Mouse (Mus musculus): ENCODE measurements around the gene Parp8. TPM values are rescaled to one million over a fixed set of nuclear protein-coding genes. Genes with fewer than 3 reads are reported as not detected.

Gene Parp8
- total and polyA plus RNA-seq, 2 experiments from 2014 or later = 24.5 to 40.0 TPM

GRCm38 (mm10) chr13:116991560-116991959 is 33.8 kb downstream of the Parp8 start:
- Histone ChIP-seq H3K9ac (replicated peaks; ENCODE audit: low read length, poor library complexity, severe bottlenecking) (no peak overlapping the region), H3K4me3 (ENCODE audit: low read depth, low read length) (no peak overlapping the region), H3K27ac (ENCODE audit: low read depth, low read length) (no peak overlapping the region), H3K27me3 (ENCODE audit: insufficient read depth, low read length) (no peaks in the 10 kb centered on the region), H3K36me3 (ENCODE audit: insufficient read depth, low read length) (no peaks in the 10 kb centered on the region), H3K4me2 (ENCODE audit: low read depth, low read length, poor library complexity, severe bottlenecking) (no peak overlapping the region), H3K4me1 (ENCODE audit: insufficient read depth, low read length) (no peaks in the 10 kb centered on the region), H3K9me3 (ENCODE audit: low read length) (no peaks in the 10 kb centered on the region)
- WGBS = 74% methylated on average over 7 of the region's 7 CpGs
- no peak for ATAC-seq (ENCODE audit: low FRiP score)
- no peak for TF ChIP-seq CTCF (IDR thresholded peaks at IDR 0.05)
- DNase-seq (ENCODE audit: low spot score) = no peak

DNA sequence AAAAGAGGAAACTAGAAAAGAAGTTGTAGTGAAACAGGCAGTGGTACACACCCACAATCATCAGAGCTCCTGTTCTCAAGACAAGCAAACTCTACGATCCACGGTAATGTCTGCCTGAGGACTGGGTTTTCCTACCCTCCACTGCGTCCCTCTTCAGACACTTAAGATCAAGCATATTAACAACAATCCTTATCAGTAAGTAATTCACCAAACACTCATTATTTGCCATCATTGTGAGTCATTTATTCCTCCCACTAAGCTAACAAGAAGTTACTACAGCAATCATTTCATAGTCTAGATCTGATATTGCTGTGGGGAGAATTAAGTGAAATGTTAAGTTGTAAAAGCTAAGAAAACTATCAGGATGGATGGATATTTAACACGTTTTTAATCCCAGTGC is 35.0 kb downstream of the Parp8 start:
- Histone ChIP-seq H3K9ac (replicated peaks; ENCODE audit: low read length, poor library complexity, severe bottlenecking) (no peak overlapping the region), H3K36me3 (ENCODE audit: insufficient read depth, low read length) (no peaks in the 10 kb centered on the region), H3K27me3 (ENCODE audit: insufficient read depth, low read length) (no peaks in the 10 kb centered on the region), H3K27ac (ENCODE audit: low read depth, low read length) (no peak overlapping the region), H3K9me3 (ENCODE audit: low read length) (no peaks in the 10 kb centered on the region), H3K4me3 (ENCODE audit: low read depth, low read length) (no peak overlapping the region), H3K4me2 (ENCODE audit: low read depth, low read length, poor library complexity, severe bottlenecking) (no peak overlapping the region), H3K4me1 (ENCODE audit: insufficient read depth, low read length) (no peaks in the 10 kb centered on the region)
- TF ChIP-seq CTCF (IDR thresholded peaks at IDR 0.05) = no peak
- ATAC-seq (ENCODE audit: low FRiP score) (no peak), DNase-seq (ENCODE audit: low spot score) (no peak)
- WGBS = 83% methylated on average over 4 of the region's 4 CpGs

DNA sequence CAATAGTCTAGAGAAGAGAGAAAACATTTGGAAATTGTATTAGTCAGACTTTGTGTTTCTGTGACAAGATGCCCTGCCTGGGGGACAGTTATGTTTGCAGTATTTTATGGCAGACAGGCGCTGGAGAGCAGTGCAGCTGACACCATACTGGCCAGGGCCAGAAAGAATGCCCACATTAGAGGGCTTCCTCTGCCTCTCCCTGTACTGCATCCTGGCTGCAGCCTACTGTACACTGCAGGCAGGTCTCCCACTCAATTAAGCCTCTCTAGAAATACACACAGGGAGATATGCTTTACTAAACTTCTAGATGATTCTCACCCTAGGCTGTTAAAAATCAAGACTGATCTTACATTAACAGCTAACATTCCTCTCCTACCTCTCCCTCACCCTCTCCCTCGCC is 36.6 kb downstream of the Parp8 start:
- no peak overlapping the region for H3K4me2 ChIP-seq (ENCODE audit: low read depth, low read length, poor library complexity, severe bottlenecking)
- WGBS = 70% methylated on average over 2 of the region's 2 CpGs
- no peaks in the 10 kb centered on the region for H3K27me3 ChIP-seq (ENCODE audit: insufficient read depth, low read length)
- ATAC-seq (ENCODE audit: low FRiP score) (no peak), DNase-seq (ENCODE audit: low spot score) (no peak)
- no peaks in the 10 kb centered on the region for H3K4me1 ChIP-seq (ENCODE audit: insufficient read depth, low read length)
- no peak for TF ChIP-seq CTCF (IDR thresholded peaks at IDR 0.05)
- H3K9ac ChIP-seq (replicated peaks; ENCODE audit: low read length, poor library complexity, severe bottlenecking) = no peak overlapping the region
- H3K36me3 ChIP-seq (ENCODE audit: insufficient read depth, low read length) = no peaks in the 10 kb centered on the region
- H3K4me3 ChIP-seq (ENCODE audit: low read depth, low read length) = no peak overlapping the region
- no peaks in the 10 kb centered on the region for H3K9me3 ChIP-seq (ENCODE audit: low read length)
- no peak overlapping the region; the same call in 1 of the 2 replicates for H3K27ac ChIP-seq (ENCODE audit: low read depth, low read length)

- Histone ChIP-seq H3K4me3 (ENCODE audit: low read depth, low read length) (no peak overlapping the region), H3K9me3 (ENCODE audit: low read length) (no peaks in the 10 kb centered on the region), H3K4me1 (ENCODE audit: insufficient read depth, low read length) (no peaks in the 10 kb centered on the region), H3K27me3 (ENCODE audit: insufficient read depth, low read length) (no peaks in the 10 kb centered on the region), H3K27ac (ENCODE audit: low read depth, low read length) (no peak overlapping the region; the same call in 1 of the 2 replicates), H3K4me2 (ENCODE audit: low read depth, low read length, poor library complexity, severe bottlenecking) (no peak overlapping the region), H3K36me3 (ENCODE audit: insufficient read depth, low read length) (no peaks in the 10 kb centered on the region), H3K9ac (replicated peaks; ENCODE audit: low read length, poor library complexity, severe bottlenecking) (no peak overlapping the region)
- 77% methylated on average over 7 of the region's 7 CpGs for WGBS
- no peak for TF ChIP-seq CTCF (IDR thresholded peaks at IDR 0.05)
- ATAC-seq (ENCODE audit: low FRiP score) (no peak), DNase-seq (ENCODE audit: low spot score) (no peak)
Measured at GRCm38 (mm10) chr13:116988208-116988607, 37.1 kb downstream of the Parp8 start.

DNA sequence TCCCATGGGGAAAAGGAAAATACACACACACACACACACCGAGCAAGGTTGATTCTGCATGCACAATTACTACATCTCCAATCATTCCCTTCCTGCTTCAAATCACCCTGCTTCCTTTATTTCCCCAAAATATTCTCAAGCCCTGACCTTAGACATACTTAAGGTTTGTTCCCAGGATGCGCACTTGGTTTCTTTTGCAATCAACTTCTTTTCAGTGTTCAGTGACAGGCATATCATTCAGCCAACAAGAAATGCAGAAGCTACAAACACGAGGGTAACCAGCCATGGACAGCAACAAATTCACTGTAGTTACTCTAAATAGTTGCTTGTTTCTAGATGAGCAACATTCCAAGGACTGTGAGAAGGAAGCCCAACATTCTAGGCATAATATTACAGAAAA is 38.1 kb downstream of the Parp8 start:
- H3K4me2 ChIP-seq (ENCODE audit: low read depth, low read length, poor library complexity, severe bottlenecking) = no peak overlapping the region
- ATAC-seq (ENCODE audit: low FRiP score) = no peak
- no peaks in the 10 kb centered on the region for H3K36me3 ChIP-seq (ENCODE audit: insufficient read depth, low read length)
- no peaks in the 10 kb centered on the region for H3K4me1 ChIP-seq (ENCODE audit: insufficient read depth, low read length)
- 65% methylated on average over 3 of the region's 3 CpGs for WGBS
- H3K4me3 ChIP-seq (ENCODE audit: low read depth, low read length) = no peak overlapping the region
- H3K27me3 ChIP-seq (ENCODE audit: insufficient read depth, low read length) = no peaks in the 10 kb centered on the region
- no peak for TF ChIP-seq CTCF (IDR thresholded peaks at IDR 0.05)
- no peak overlapping the region for H3K9ac ChIP-seq (replicated peaks; ENCODE audit: low read length, poor library complexity, severe bottlenecking)
- H3K9me3 ChIP-seq (ENCODE audit: low read length) = no peaks in the 10 kb centered on the region
- DNase-seq (ENCODE audit: low spot score) = no peak
- H3K27ac ChIP-seq (ENCODE audit: low read depth, low read length) = no peak overlapping the region

DNA sequence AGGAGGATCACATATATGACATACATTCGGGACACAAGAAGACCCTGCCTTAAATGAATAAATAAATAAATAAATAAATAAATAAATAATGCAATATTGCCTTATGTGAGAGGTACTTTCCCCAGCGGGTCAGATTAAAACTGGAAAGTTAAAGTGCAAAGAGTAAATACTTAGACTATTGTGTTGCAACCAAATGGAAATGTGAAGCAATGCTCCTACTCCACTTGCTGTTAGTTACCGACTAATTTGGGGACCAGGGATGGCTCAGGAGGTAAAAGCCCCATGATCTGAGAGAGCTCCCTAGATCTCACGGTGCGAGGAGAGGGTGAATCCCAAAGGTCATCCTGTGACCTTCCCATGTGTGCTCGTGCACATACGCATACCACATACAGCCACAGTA is 38.7 kb downstream of the Parp8 start:
- H3K27ac ChIP-seq (ENCODE audit: low read depth, low read length) = no peak overlapping the region
- no peak for DNase-seq (ENCODE audit: low spot score)
- no peaks in the 10 kb centered on the region for H3K36me3 ChIP-seq (ENCODE audit: insufficient read depth, low read length)
- no peak overlapping the region for H3K4me3 ChIP-seq (ENCODE audit: low read depth, low read length)
- H3K9me3 ChIP-seq (ENCODE audit: low read length) = no peaks in the 10 kb centered on the region
- no peaks in the 10 kb centered on the region for H3K27me3 ChIP-seq (ENCODE audit: insufficient read depth, low read length)
- H3K4me2 ChIP-seq (ENCODE audit: low read depth, low read length, poor library complexity, severe bottlenecking) = no peak overlapping the region
- TF ChIP-seq CTCF (IDR thresholded peaks at IDR 0.05) = no peak
- WGBS = 91% methylated on average over 7 of the region's 7 CpGs
- no peaks in the 10 kb centered on the region for H3K4me1 ChIP-seq (ENCODE audit: insufficient read depth, low read length)
- ATAC-seq (ENCODE audit: low FRiP score) = no peak
- no peak overlapping the region for H3K9ac ChIP-seq (replicated peaks; ENCODE audit: low read length, poor library complexity, severe bottlenecking)
